Mouse (Mus musculus) liver, embryonic 16.5 days (tissue): ENCODE results near the gene Shkbp1. TPM values are rescaled to one million over a fixed set of nuclear protein-coding genes. Genes with fewer than 3 reads are reported as not detected.

Experiments
- ATAC-seq: fragments of 200-750 bp; cut with Nextera tagmentation; 2 replicates; pipeline ENCODE4 v1.8.0; 2017; ENCODE audit warnings: low read depth, mild to moderate bottlenecking, moderate number of reproducible peaks, moderate library complexity
- H3K27ac ChIP-seq: fragments of 300-500 bp; sonication (generic); 2 replicates; pipeline ENCODE4 v1.5.1; 2014; ENCODE audit warnings: mild to moderate bottlenecking, low read length
- H3K27me3 ChIP-seq: fragments of 300-500 bp; sonication (generic); 2 replicates; pipeline ENCODE4 v1.6.1; 2014; ENCODE audit warnings: low read depth, low read length, mixed read lengths; ENCODE audit not compliant: control insufficient read depth, insufficient read depth
- H3K36me3 ChIP-seq: fragments of 300-500 bp; sonication (generic); 2 replicates; pipeline ENCODE4 v1.6.1; 2014; ENCODE audit warnings: mild to moderate bottlenecking; ENCODE audit not compliant: control insufficient read depth, insufficient read depth
- H3K4me1 ChIP-seq: fragments of 300-500 bp; sonication (generic); 2 replicates; pipeline ENCODE4 v1.6.1; 2014; ENCODE audit warnings: low read depth, low read length, mixed read lengths; ENCODE audit not compliant: control insufficient read depth
- H3K4me2 ChIP-seq: fragments of 300-500 bp; sonication (generic); 2 replicates; pipeline ENCODE4 v1.6.1; 2014; ENCODE audit warnings: low read depth, low read length, mixed read lengths
- H3K4me3 ChIP-seq: fragments of 300-500 bp; sonication (generic); 2 replicates; pipeline ENCODE4 v1.5.1; 2014; ENCODE audit warnings: low read depth, mild to moderate bottlenecking, low read length
- H3K9ac ChIP-seq: fragments of 300-500 bp; sonication (generic); 2 replicates; pipeline ENCODE4 v1.6.1; 2014; ENCODE audit warnings: low read depth, low read length
- H3K9me3 ChIP-seq: fragments of 300-500 bp; sonication (generic); replicated peaks from 2 replicates; pipeline ENCODE4 v1.6.1; 2016; ENCODE audit warnings: low read length; ENCODE audit not compliant: control insufficient read depth
- WGBS: fragments of 180-500 bp; shearing (Covaris S2); extraction: QIAGEN DNeasy Blood & Tissue Kit; methylation state at CpG from one replicate; pipeline ENCODE4 v1.1.7; 2014; ENCODE audit not compliant: insufficient replicate concordance; 5-methylcytosine and 5-hydroxymethylcytosine counted together
- polyA plus RNA-seq: library from polyadenylated mRNA; unstranded; fragments of >200 nt; fragmentation: Nextera tagmentation; extraction: Ambion mirVana; gene quantifications from 2 replicates; pipeline ENCODE4 v1.2.1, GENCODE M21; 2015

Gene Shkbp1
- polyA plus RNA-seq, 1 experiment from 2014 or later, result 16.1 TPM

DNA sequence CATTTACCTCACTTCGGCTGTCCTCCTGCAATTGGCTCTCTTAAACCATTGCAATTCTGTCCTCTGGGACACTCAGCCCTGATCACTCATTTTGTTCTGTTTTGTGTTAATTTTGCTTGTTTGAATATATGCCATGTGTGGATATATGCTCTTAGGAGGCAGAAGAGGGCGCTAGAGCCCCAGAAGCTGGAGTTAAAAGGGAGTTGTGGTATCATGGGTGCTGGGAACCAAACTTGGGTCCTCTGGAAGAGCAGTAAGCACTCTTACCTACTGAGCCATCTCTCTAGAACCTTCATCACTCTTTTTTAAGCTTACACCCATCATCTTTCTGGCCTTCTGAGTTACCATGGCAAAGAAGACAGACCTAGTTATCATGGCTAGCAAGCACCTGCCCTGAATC lies 3.3 kb upstream of the Shkbp1 start:
- peaks cover 30% of the 10 kb centered on the region for H3K4me1 ChIP-seq
- no peak for ATAC-seq

DNA sequence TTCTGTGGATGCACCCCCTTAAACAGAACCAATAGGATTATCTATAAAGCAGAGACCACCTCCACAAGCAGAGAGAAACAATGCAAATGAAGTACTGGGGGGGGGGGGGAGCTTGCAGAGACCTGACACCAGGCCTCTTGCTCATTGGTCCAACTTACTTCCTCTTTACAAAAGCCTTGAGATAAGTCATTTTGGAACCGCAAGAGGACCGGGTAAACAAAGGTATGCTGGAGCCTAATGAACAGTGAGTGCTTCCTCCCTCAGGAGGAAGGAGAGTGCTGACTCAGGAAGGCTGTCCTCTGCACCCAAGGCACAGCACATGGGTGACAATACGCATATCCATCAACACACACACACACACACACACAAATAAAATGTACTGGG lies 1.8 kb upstream of the Shkbp1 start:
- H3K9me3 ChIP-seq, result no peaks in the 10 kb centered on the region
- no peak for ATAC-seq
- H3K9ac ChIP-seq, result no peak overlapping the region
- no peaks in the 10 kb centered on the region for H3K36me3 ChIP-seq
- H3K4me2 ChIP-seq, result peak overlapping the region; percentile 10; the same call in 1 of the 2 replicates
- WGBS, result 3% methylated on average over 3 of the region's 3 CpGs
- peak overlapping the region; percentile 76; the same call in 1 of the 2 replicates for H3K4me3 ChIP-seq
- H3K27me3 ChIP-seq, result peaks cover 23% of the 10 kb centered on the region
- H3K4me1 ChIP-seq, result peaks cover 33% of the 10 kb centered on the region
- H3K27ac ChIP-seq, result peak overlapping the region; percentile 69

More for the DNA sequence above, 3.3 kb upstream of the Shkbp1 start:
- no peaks in the 10 kb centered on the region for H3K36me3 ChIP-seq
- no peak overlapping the region for H3K4me2 ChIP-seq
- no peak overlapping the region for H3K9ac ChIP-seq
- H3K27me3 ChIP-seq, result peaks cover 37% of the 10 kb centered on the region
- H3K9me3 ChIP-seq, result no peaks in the 10 kb centered on the region
- H3K27ac ChIP-seq, result no peak overlapping the region
- WGBS, result 53% methylated on average over 2 of the region's 2 CpGs
- H3K4me3 ChIP-seq, result no peak overlapping the region

DNA sequence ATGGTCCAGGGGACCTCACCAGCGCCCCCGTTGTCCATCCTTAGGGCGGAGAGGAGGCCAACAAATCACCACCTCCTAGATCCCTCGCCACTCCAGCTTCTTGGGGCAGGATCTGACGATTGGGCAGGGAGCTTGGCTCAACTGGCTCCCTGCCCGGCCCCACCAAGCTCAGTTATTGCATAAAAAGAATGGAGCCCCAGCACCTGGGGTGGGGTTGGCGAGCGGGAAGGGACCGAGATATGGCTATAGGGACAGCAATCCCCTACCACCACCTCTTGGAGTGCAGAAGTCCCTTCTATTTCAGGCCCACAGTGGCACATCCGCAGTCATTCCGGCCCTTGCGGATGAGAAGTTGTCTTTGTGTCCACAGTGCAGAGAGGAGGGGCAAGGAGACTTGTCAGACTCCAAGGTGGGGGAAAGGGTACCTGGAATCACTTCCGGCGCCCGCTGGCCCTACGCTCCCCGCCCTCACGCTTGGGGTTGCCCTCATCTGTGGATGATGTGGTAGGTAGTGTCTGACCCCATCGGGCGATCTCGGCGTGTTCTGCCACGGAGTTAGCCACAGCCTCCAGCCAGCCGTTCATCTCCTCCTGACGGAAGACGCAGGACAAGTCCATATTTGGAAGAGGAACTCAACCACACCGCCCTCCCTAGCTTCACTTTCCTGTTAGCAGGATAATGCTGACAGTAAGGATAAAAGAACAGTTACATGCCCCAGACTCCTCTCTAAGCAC lies 1.2 kb upstream of the Shkbp1 start, which contains the start of gene Gm20479:
TSS of gene Gm20479 (minus strand) at position 559 of the 734 bp plus-strand sequence.
- Histone ChIP-seq H3K4me2 (peak within 1 kb of the TSS; percentile 85), H3K27me3 (peaks cover 19% of the 10 kb centered on the region), H3K4me1 (peaks cover 33% of the 10 kb centered on the region), H3K9ac (peak within 1 kb of the TSS; percentile 58), H3K9me3 (no peaks in the 10 kb centered on the region), H3K36me3 (no peaks in the 10 kb centered on the region), H3K4me3 (peak within 1 kb of the TSS; percentile 76), H3K27ac (peak within 1 kb of the TSS; percentile 69)
- no peak for ATAC-seq
- 3% methylated on average over 27 of the region's 27 CpGs for WGBS

DNA sequence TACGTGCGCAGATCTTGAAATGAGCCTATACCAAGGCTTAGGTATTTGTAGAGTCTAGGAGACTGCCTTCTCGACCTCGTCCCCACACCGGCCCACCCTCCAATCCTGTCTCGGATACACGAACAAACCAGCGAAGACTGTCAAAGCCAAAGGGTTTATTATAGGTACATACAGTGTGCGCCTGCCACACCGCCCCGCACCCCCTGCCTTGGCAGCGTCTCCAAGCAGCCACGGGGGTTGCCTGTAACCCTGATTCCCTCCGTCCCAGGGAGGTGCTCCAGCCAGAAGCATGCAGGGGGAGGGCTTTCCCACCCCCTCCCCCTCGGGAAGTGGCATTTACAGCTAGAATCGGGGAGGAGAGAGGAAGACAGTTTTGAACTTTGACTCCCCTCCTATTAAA lies 429 bp upstream of the Shkbp1 start:
- Histone ChIP-seq H3K4me3 (peak overlapping the region; percentile 76), H3K27ac (peak overlapping the region; percentile 69), H3K9ac (peak overlapping the region; percentile 58), H3K4me2 (peak overlapping the region; percentile 85), H3K9me3 (no peaks in the 10 kb centered on the region), H3K36me3 (no peaks in the 10 kb centered on the region), H3K27me3 (peaks cover 14% of the 10 kb centered on the region), H3K4me1 (peaks cover 27% of the 10 kb centered on the region)
- ATAC-seq, result peak; percentile 5; the same call in 1 of the 2 replicates
- 1% methylated on average over 16 of the region's 16 CpGs for WGBS

DNA sequence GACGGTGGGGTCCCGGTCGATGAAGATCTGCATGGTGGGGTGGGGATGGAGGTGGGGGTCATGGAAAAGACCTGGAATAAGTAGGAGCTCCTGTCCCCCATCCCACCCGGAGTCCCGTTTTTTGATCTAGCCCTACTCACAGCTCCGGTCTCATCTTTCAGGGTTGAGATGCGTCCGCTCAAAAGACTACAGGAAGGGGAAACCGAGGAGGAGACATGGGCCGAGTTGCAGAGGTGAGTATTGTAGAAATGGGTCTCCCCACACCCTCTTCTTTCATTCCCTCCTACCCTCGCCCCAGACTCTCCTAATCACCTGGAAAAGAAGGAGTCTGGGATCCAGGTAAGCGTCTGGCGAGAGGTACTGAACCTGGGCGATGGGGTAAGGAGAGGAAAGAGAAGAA lies 558 bp downstream of the Shkbp1 start:
- 8% methylated on average over 14 of the region's 14 CpGs for WGBS
- H3K9ac ChIP-seq, result peak overlapping the region; percentile 71
- H3K4me1 ChIP-seq, result peaks cover 25% of the 10 kb centered on the region
- peak overlapping the region; percentile 76 for H3K4me3 ChIP-seq
- H3K27me3 ChIP-seq, result peaks cover 14% of the 10 kb centered on the region
- no peak for ATAC-seq
- no peaks in the 10 kb centered on the region for H3K9me3 ChIP-seq
- peak overlapping the region; percentile 85 for H3K4me2 ChIP-seq
- H3K36me3 ChIP-seq, result no peaks in the 10 kb centered on the region
- peak overlapping the region; percentile 85 for H3K27ac ChIP-seq

DNA sequence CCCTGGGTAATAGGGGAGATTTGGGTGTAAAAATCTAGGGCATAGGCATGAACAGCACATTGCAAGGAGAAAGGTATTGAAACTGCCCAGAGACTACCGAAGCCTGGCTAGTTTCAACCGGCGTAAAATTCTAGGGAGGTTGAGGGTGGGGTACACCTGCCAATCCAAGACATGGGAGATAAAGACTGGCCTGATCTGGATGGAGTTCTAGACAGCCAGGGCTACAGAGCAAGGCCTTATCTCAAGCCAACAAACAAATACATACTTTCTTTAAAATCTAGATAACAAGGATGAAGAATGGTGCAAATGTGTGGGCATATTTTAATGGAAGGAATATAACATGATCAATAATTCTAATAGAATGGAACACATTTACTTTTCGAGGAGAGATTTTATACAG lies 1.0 kb downstream of the Shkbp1 start:
- Histone ChIP-seq H3K4me3 (peak overlapping the region; percentile 76), H3K4me2 (peak overlapping the region; percentile 85), H3K9ac (peak overlapping the region; percentile 71; the same call in 1 of the 2 replicates), H3K27ac (peak overlapping the region; percentile 85), H3K27me3 (peaks cover 14% of the 10 kb centered on the region), H3K36me3 (no peaks in the 10 kb centered on the region), H3K4me1 (peaks cover 25% of the 10 kb centered on the region), H3K9me3 (no peaks in the 10 kb centered on the region)
- ATAC-seq, result peak; percentile 37; the same call in 1 of the 2 replicates
- WGBS, result 17% methylated on average over 4 of the region's 4 CpGs

DNA sequence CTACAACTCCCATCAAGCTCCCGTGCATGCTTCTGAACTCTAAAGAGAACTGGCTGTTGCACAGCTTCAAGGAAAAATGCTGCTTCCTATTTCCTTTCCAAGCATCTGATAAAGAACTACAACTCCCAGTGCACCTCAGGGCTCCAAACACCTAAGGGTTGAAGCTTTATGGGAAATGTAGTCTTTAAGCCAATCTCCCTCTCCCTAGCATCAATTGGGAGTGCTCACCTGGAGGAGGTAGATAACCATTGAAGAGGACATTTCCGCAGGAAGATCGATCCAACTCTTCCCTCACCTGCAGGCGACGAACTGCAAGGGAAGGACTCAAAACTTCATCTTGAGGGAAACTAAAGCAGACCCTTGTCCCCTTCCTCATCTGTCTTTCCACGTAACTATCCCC lies 1.7 kb downstream of the Shkbp1 start:
- Histone ChIP-seq H3K9me3 (no peaks in the 10 kb centered on the region), H3K4me2 (peak overlapping the region; percentile 85), H3K4me3 (peak overlapping the region; percentile 76), H3K9ac (no peak overlapping the region), H3K27me3 (peaks cover 14% of the 10 kb centered on the region), H3K36me3 (no peaks in the 10 kb centered on the region), H3K27ac (peak overlapping the region; percentile 85), H3K4me1 (peaks cover 25% of the 10 kb centered on the region)
- 42% methylated on average over 6 of the region's 6 CpGs for WGBS
- 0 out of 2 replicates have a peak, but pooled peaks have one; percentile 19 for ATAC-seq

DNA sequence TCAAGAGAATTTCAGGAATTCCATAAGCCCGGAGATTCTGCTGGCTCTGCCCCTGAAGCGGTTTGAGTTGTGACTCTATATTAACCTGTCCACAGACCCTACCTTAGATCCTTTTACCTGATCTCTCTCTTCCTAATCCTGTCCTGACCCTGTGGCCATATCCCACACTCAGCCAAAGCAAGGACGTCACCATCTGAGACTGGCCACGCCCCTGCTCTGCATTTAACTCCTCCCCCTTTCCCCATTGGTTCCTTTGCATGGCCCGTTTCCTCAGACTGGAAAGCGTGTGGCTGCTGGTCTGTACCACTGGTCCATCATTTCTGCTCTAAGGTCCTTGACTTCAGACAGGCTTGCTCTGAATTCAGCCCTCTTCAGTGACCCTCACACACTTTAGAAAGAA lies 10.4 kb downstream of the Shkbp1 start:
- no peak for ATAC-seq
- 38% methylated on average over 6 of the region's 6 CpGs for whole genome bisulfite sequencing
- Histone ChIP-seq H3K27me3 (no peaks in the 10 kb centered on the region), H3K9me3 (no peaks in the 10 kb centered on the region), H3K4me1 (no peaks in the 10 kb centered on the region), H3K4me2 (no peak overlapping the region), H3K4me3 (no peak overlapping the region), H3K36me3 (0 out of 2 replicates have a peak, but pooled peaks cover 3% of the 10 kb centered on the region), H3K9ac (no peak overlapping the region), H3K27ac (no peak overlapping the region)

DNA sequence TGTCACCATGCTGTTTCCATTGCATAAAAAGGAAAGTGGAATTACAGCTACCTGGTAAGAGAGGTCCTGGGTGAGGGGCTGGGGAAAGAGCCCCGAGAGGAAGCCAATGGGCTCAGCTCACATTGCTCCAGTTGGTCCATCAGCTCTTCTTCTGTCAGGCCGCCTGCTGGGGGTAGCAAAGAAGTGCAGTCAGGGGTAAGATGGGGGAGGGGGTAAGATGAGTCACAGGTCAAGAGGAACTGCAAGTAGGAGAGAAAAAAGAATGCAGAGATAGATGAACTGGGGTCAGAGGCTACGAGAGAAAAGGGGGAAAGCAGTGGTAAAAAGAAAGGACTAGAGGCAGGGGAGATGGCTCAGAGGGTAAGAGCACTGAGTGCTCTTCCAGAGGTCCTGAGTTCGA lies 13.2 kb downstream of the Shkbp1 start:
- no peak overlapping the region for H3K27ac ChIP-seq
- 0 out of 2 replicates have a peak, but pooled peaks cover 3% of the 10 kb centered on the region for H3K36me3 ChIP-seq
- WGBS, result 46% methylated on average over 4 of the region's 4 CpGs
- H3K4me1 ChIP-seq, result no peaks in the 10 kb centered on the region
- no peak overlapping the region for H3K4me2 ChIP-seq
- H3K27me3 ChIP-seq, result peaks cover 25% of the 10 kb centered on the region
- ATAC-seq, result no peak
- no peak overlapping the region for H3K9ac ChIP-seq
- H3K9me3 ChIP-seq, result no peaks in the 10 kb centered on the region
- H3K4me3 ChIP-seq, result no peak overlapping the region
